Mouse (Mus musculus): ENCODE measurements around the gene Atl1. TPM values are rescaled to one million over a fixed set of nuclear protein-coding genes. Genes with fewer than 3 reads are reported as not detected.

The Atl1 gene
- polyA plus RNA-seq, 1 experiment from 2014 or later, result 6.9 TPM

DNA sequence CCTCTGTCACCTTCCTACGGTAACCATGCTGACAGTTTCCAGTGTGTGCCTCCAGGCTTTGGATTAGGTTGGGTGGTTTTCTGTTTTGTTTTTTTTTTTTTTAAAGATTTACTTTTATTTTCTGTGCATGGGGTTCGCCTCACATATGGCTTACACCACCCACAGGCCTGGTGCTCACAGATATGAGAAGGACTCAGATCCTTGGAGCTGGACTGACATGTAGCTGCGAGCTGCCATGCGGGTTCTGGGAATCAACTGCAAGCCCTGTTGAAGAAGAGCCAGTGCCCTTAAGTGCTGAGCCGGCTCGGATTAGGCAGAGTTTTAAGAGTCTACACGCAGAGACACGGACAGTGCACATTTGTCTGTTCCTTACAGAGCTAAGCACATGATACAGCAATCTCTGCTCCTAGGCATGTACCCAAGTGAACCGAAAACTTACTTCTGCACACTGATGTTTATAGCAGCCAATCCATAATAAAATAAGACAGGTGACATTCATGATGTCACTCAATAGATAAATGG is 14.5 kb upstream of the Atl1 start:
- no peak overlapping the region for H3K4me2 ChIP-seq (ENCODE audit: low read length)
- H3K4me1 ChIP-seq (replicated peaks; ENCODE audit: control insufficient read depth, insufficient read depth, low read length), result peaks cover 20% of the 10 kb centered on the region
- DNase-seq (ENCODE audit: low spot score) (no peak), ATAC-seq (replicated peaks; ENCODE audit: low FRiP score, low TSS enrichment, low read depth) (no peak)
- H3K27me3 ChIP-seq (replicated peaks; ENCODE audit: control insufficient read depth, insufficient read depth, low read length), result no peaks in the 10 kb centered on the region
- WGBS, result 87% methylated on average over 9 of the region's 9 CpGs
- no peaks in the 10 kb centered on the region; the same call in 1 of the 2 replicates for H3K36me3 ChIP-seq (ENCODE audit: control insufficient read depth, insufficient read depth, low read length)
- no peak overlapping the region for H3K9ac ChIP-seq (ENCODE audit: low read length)
- 0 out of 2 replicates have a peak, but pooled peaks cover 1% of the 10 kb centered on the region for H3K9me3 ChIP-seq (ENCODE audit: control insufficient read depth, low read length)
- H3K27ac ChIP-seq (ENCODE audit: low read depth), result no peak overlapping the region
- H3K4me3 ChIP-seq (ENCODE audit: low read depth, low read length), result no peak overlapping the region

DNA sequence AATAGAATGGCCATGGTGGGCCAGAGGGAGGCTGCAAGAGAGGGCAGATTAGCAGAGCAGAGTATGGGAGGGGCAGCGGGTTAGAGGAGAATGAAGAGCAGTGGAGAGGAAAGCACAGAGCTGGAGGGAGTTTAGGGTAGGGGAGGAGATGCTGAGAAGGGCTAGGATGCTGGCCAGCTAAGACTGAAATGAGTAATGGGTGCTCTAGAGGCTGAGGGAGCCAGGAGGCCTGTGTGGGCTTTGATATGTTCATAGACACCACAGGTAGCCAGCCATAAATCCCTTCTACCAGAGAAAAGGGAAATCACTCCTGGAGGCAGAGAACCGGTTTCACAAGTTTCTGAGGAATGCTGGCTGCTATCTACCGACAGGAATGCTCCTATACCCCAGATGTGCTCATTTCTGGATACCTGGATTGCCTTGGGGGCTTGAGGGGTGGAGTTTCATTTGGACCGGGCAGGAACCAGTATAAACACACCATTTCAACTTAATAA is 13.2 kb upstream of the Atl1 start:
- H3K9me3 ChIP-seq (ENCODE audit: control insufficient read depth, low read length), result 0 out of 2 replicates have a peak, but pooled peaks cover 2% of the 10 kb centered on the region
- ATAC-seq (replicated peaks; ENCODE audit: low FRiP score, low TSS enrichment, low read depth), result peak; percentile 79
- peaks cover 20% of the 10 kb centered on the region for H3K4me1 ChIP-seq (replicated peaks; ENCODE audit: control insufficient read depth, insufficient read depth, low read length)
- H3K27ac ChIP-seq (ENCODE audit: low read depth), result no peak overlapping the region
- no peaks in the 10 kb centered on the region for H3K36me3 ChIP-seq (ENCODE audit: control insufficient read depth, insufficient read depth, low read length)
- 8% methylated on average over 4 of the region's 4 CpGs for WGBS
- H3K9ac ChIP-seq (ENCODE audit: low read length), result no peak overlapping the region
- H3K27me3 ChIP-seq (replicated peaks; ENCODE audit: control insufficient read depth, insufficient read depth, low read length), result no peaks in the 10 kb centered on the region
- H3K4me2 ChIP-seq (ENCODE audit: low read length), result peak overlapping the region; percentile 20
- no peak for DNase-seq (ENCODE audit: low spot score)
- no peak overlapping the region for H3K4me3 ChIP-seq (ENCODE audit: low read depth, low read length)

DNA sequence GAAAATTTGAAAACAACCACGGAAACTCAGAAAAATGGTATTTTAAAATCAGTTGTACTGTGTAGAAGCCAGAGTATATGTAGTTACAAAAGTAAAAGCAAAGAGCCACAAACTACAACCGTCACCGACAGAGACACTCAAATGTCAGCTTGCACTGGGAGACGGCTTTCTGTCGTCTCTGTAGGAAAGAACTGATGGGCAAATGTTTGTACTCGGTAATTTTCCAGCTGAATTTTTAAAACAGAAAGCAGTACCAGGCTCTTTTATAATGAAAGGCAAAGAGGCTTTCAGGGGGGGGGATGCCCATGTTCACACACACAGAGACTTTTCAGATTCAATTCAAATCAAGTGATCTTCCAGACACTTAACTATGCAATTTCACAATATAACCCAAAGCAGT is 12.7 kb upstream of the Atl1 start:
- peaks cover 20% of the 10 kb centered on the region for H3K4me1 ChIP-seq (replicated peaks; ENCODE audit: control insufficient read depth, insufficient read depth, low read length)
- no peaks in the 10 kb centered on the region for H3K27me3 ChIP-seq (replicated peaks; ENCODE audit: control insufficient read depth, insufficient read depth, low read length)
- H3K4me3 ChIP-seq (ENCODE audit: low read depth, low read length), result no peak overlapping the region
- peak overlapping the region; percentile 20 for H3K4me2 ChIP-seq (ENCODE audit: low read length)
- 0 out of 2 replicates have a peak, but pooled peaks cover 2% of the 10 kb centered on the region for H3K9me3 ChIP-seq (ENCODE audit: control insufficient read depth, low read length)
- ATAC-seq (replicated peaks; ENCODE audit: low FRiP score, low TSS enrichment, low read depth), result no peak
- no peak overlapping the region for H3K9ac ChIP-seq (ENCODE audit: low read length)
- H3K36me3 ChIP-seq (ENCODE audit: control insufficient read depth, insufficient read depth, low read length), result no peaks in the 10 kb centered on the region
- WGBS, result 19% methylated on average over 6 of the region's 6 CpGs
- DNase-seq (ENCODE audit: low spot score), result no peak
- no peak overlapping the region for H3K27ac ChIP-seq (ENCODE audit: low read depth)

DNA sequence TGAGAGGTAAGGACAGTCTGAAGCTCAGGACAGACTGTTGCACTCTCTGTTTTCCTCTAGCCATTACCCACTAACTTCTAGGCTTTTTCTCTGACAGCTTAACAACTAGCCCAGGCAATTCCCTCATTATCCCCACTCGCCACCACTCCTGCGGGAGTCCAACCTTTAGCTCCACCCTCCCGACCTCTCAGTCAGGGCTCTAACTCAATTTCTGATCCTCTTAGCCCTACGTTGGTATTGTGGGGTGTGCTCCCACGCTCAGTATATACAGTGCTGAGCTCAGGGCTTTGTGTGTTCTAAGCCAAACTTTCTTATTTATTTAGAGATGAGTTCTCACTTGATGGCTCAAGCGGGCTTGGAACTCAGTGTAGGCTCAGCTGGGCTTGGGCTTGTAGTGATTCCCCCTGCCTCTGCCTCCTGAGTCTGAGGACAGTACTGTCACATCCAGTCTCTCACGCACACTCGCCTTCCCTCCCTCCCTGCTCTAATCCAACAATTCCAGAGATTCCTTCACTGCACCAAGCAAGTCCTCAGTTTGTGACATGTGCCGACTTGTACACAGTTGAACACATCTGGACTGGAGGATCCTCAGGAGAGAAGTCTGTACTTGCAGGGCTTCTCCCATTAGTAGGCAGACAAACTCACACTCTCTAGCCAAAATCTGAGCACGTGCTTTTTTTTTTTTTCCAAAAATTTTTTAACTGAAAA is 11.1 kb upstream of the Atl1 start:
- Histone ChIP-seq H3K27me3 (replicated peaks; ENCODE audit: control insufficient read depth, insufficient read depth, low read length) (no peaks in the 10 kb centered on the region), H3K9me3 (ENCODE audit: control insufficient read depth, low read length) (0 out of 2 replicates have a peak, but pooled peaks cover 2% of the 10 kb centered on the region), H3K4me2 (ENCODE audit: low read length) (no peak overlapping the region), H3K4me1 (replicated peaks; ENCODE audit: control insufficient read depth, insufficient read depth, low read length) (peaks cover 20% of the 10 kb centered on the region), H3K9ac (ENCODE audit: low read length) (no peak overlapping the region), H3K4me3 (ENCODE audit: low read depth, low read length) (no peak overlapping the region), H3K27ac (ENCODE audit: low read depth) (no peak overlapping the region), H3K36me3 (ENCODE audit: control insufficient read depth, insufficient read depth, low read length) (no peaks in the 10 kb centered on the region)
- ATAC-seq (replicated peaks; ENCODE audit: low FRiP score, low TSS enrichment, low read depth), result no peak
- no peak for DNase-seq (ENCODE audit: low spot score)
- WGBS, result 53% methylated on average over 10 of the region's 10 CpGs

GRCm38 (mm10) chr12:69884053-69884452 is 8.4 kb upstream of the Atl1 start:
- Histone ChIP-seq H3K9ac (ENCODE audit: low read length) (no peak overlapping the region), H3K4me1 (replicated peaks; ENCODE audit: control insufficient read depth, insufficient read depth, low read length) (peaks cover 22% of the 10 kb centered on the region), H3K27ac (ENCODE audit: low read depth) (no peak overlapping the region), H3K9me3 (ENCODE audit: control insufficient read depth, low read length) (0 out of 2 replicates have a peak, but pooled peaks cover 2% of the 10 kb centered on the region), H3K27me3 (replicated peaks; ENCODE audit: control insufficient read depth, insufficient read depth, low read length) (no peaks in the 10 kb centered on the region), H3K36me3 (ENCODE audit: control insufficient read depth, insufficient read depth, low read length) (peaks cover 3% of the 10 kb centered on the region; the same call in 1 of the 2 replicates), H3K4me3 (ENCODE audit: low read depth, low read length) (no peak overlapping the region), H3K4me2 (ENCODE audit: low read length) (no peak overlapping the region)
- 91% methylated on average over 5 of the region's 5 CpGs for WGBS
- ATAC-seq (replicated peaks; ENCODE audit: low FRiP score, low TSS enrichment, low read depth), result no peak
- DNase-seq (ENCODE audit: low spot score), result no peak

GRCm38 (mm10) chr12:69885170-69885923 is 7.1 kb upstream of the Atl1 start:
- WGBS, result 90% methylated on average over 5 of the region's 5 CpGs
- no peak for DNase-seq (ENCODE audit: low spot score)
- Histone ChIP-seq H3K4me2 (ENCODE audit: low read length) (no peak overlapping the region), H3K4me3 (ENCODE audit: low read depth, low read length) (no peak overlapping the region), H3K4me1 (replicated peaks; ENCODE audit: control insufficient read depth, insufficient read depth, low read length) (peaks cover 23% of the 10 kb centered on the region), H3K27me3 (replicated peaks; ENCODE audit: control insufficient read depth, insufficient read depth, low read length) (no peaks in the 10 kb centered on the region), H3K9me3 (ENCODE audit: control insufficient read depth, low read length) (0 out of 2 replicates have a peak, but pooled peaks cover 2% of the 10 kb centered on the region), H3K36me3 (ENCODE audit: control insufficient read depth, insufficient read depth, low read length) (peaks cover 3% of the 10 kb centered on the region; the same call in 1 of the 2 replicates), H3K27ac (ENCODE audit: low read depth) (no peak overlapping the region), H3K9ac (ENCODE audit: low read length) (no peak overlapping the region)
- no peak for ATAC-seq (replicated peaks; ENCODE audit: low FRiP score, low TSS enrichment, low read depth)

GRCm38 (mm10) chr12:69887776-69888175 is 4.6 kb upstream of the Atl1 start:
- no peak overlapping the region for H3K27ac ChIP-seq (ENCODE audit: low read depth)
- H3K4me2 ChIP-seq (ENCODE audit: low read length), result no peak overlapping the region
- 75% methylated on average over 6 of the region's 6 CpGs for WGBS
- no peak for ATAC-seq (replicated peaks; ENCODE audit: low FRiP score, low TSS enrichment, low read depth)
- peaks cover 34% of the 10 kb centered on the region for H3K4me1 ChIP-seq (replicated peaks; ENCODE audit: control insufficient read depth, insufficient read depth, low read length)
- H3K36me3 ChIP-seq (ENCODE audit: control insufficient read depth, insufficient read depth, low read length), result peaks cover 3% of the 10 kb centered on the region; the same call in 1 of the 2 replicates
- H3K9me3 ChIP-seq (ENCODE audit: control insufficient read depth, low read length), result 0 out of 2 replicates have a peak, but pooled peaks cover 2% of the 10 kb centered on the region
- H3K4me3 ChIP-seq (ENCODE audit: low read depth, low read length), result no peak overlapping the region
- no peak for DNase-seq (ENCODE audit: low spot score)
- no peak overlapping the region for H3K9ac ChIP-seq (ENCODE audit: low read length)
- H3K27me3 ChIP-seq (replicated peaks; ENCODE audit: control insufficient read depth, insufficient read depth, low read length), result no peaks in the 10 kb centered on the region

DNA sequence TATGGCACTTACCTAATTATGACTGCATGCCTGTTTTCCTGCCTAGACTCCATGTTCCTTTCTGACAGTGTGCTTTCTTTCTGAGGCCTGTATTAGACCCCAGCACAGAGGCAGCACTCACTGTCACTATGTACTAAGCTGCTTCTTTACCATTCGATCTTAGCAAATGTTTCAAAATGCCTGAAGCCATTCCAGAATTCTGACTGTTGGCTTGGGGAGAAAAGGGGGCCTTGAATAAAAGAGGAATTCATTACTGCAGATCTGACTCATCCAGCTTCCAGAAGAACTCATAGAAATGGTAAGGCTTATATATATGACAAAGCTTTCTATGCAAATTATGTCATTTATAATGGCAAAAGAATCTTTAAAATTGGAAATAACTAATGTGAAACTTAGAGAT is 4.1 kb upstream of the Atl1 start:
- DNase-seq (ENCODE audit: low spot score) (no peak), ATAC-seq (replicated peaks; ENCODE audit: low FRiP score, low TSS enrichment, low read depth) (no peak)
- no peaks in the 10 kb centered on the region for H3K9me3 ChIP-seq (ENCODE audit: control insufficient read depth, low read length)
- H3K4me2 ChIP-seq (ENCODE audit: low read length), result no peak overlapping the region
- WGBS, result 77% methylated on average over 1 of the region's 1 CpGs
- H3K27ac ChIP-seq (ENCODE audit: low read depth), result no peak overlapping the region
- no peak overlapping the region for H3K4me3 ChIP-seq (ENCODE audit: low read depth, low read length)
- H3K4me1 ChIP-seq (replicated peaks; ENCODE audit: control insufficient read depth, insufficient read depth, low read length), result peaks cover 35% of the 10 kb centered on the region
- no peak overlapping the region for H3K9ac ChIP-seq (ENCODE audit: low read length)
- no peaks in the 10 kb centered on the region for H3K27me3 ChIP-seq (replicated peaks; ENCODE audit: control insufficient read depth, insufficient read depth, low read length)
- H3K36me3 ChIP-seq (ENCODE audit: control insufficient read depth, insufficient read depth, low read length), result peaks cover 3% of the 10 kb centered on the region; the same call in 1 of the 2 replicates
